Mouse (Mus musculus): ENCODE measurements around the gene Tas2r116. TPM values are rescaled to one million over a fixed set of nuclear protein-coding genes. Genes with fewer than 3 reads are reported as not detected.

Gene Tas2r116
- not detected in 2 replicates for total RNA-seq (2014; fragmentation: Nextera tagmentation)
- 0.16 TPM in 1 of 2 replicates, not detected in the other for total RNA-seq (2017)
- not detected in 2 replicates for polyA plus RNA-seq (2012)

GRCm38 (mm10) chr6:132855138-132855537 lies at the start of gene Tas2r116:
TSS of gene Tas2r116 (plus strand) at chr6:132855438.
- no peak for TF ChIP-seq TAL1 (conservative IDR thresholded peaks at IDR 0.05; ENCODE audit: low read depth, low read length)
- TF ChIP-seq GATA1 (IDR thresholded peaks at IDR 0.05; ENCODE audit: borderline replicate concordance, low read length), result no peak
- no peak for TF ChIP-seq CTCF (IDR thresholded peaks at IDR 0.05; ENCODE audit: low read depth, low read length)
- no peak for TF ChIP-seq POLR2AphosphoS5 (IDR thresholded peaks at IDR 0.05; ENCODE audit: insufficient replicate concordance, low read depth, low read length)
- no peak for TF ChIP-seq GATA2 (IDR thresholded peaks at IDR 0.05; ENCODE audit: borderline replicate concordance, low read depth, low read length)
- Histone ChIP-seq H3K27me3 (ENCODE audit: insufficient read depth, low read length) (no peaks in the 10 kb centered on the region), H3K4me3 (ENCODE audit: low read depth, low read length) (no peak within 1 kb of the TSS), H3K36me3 (replicated peaks) (no peaks in the 10 kb centered on the region), H3K4me1 (ENCODE audit: insufficient read depth, low read depth, low read length) (no peaks in the 10 kb centered on the region), H3K9me3 (replicated peaks) (no peaks in the 10 kb centered on the region; the same call in 1 of the 2 replicates)
- DNase-seq (ENCODE audit: low spot score) (no peak), ATAC-seq (ENCODE audit: extremely low read depth, insufficient number of reproducible peaks, low FRiP score, poor library complexity, severe bottlenecking) (no peak)

GRCm38 (mm10) chr6:132846842-132847241 lies 8.4 kb upstream of the Tas2r116 start, which contains the start of gene Tas2r123:
TSS of gene Tas2r123 (plus strand) at chr6:132847142.
- Histone ChIP-seq H3K36me3 (replicated peaks) (no peaks in the 10 kb centered on the region), H3K4me1 (ENCODE audit: insufficient read depth, low read depth, low read length) (no peaks in the 10 kb centered on the region), H3K27me3 (ENCODE audit: insufficient read depth, low read length) (no peaks in the 10 kb centered on the region), H3K9me3 (replicated peaks) (no peaks in the 10 kb centered on the region), H3K4me3 (ENCODE audit: low read depth, low read length) (no peak within 1 kb of the TSS)
- ATAC-seq (ENCODE audit: extremely low read depth, insufficient number of reproducible peaks, low FRiP score, poor library complexity, severe bottlenecking) (no peak), DNase-seq (ENCODE audit: low spot score) (no peak)
- TF ChIP-seq GATA2 (IDR thresholded peaks at IDR 0.05; ENCODE audit: borderline replicate concordance, low read depth, low read length), result no peak
- no peak for TF ChIP-seq POLR2AphosphoS5 (IDR thresholded peaks at IDR 0.05; ENCODE audit: insufficient replicate concordance, low read depth, low read length)
- no peak for TF ChIP-seq GATA1 (IDR thresholded peaks at IDR 0.05; ENCODE audit: borderline replicate concordance, low read length)
- no peak for TF ChIP-seq TAL1 (conservative IDR thresholded peaks at IDR 0.05; ENCODE audit: low read depth, low read length)
- TF ChIP-seq CTCF (IDR thresholded peaks at IDR 0.05; ENCODE audit: low read depth, low read length), result no peak

GRCm38 (mm10) chr6:132867708-132868107 lies 12.5 kb downstream of the Tas2r116 start, which contains the start of gene Tas2r110:
TSS of gene Tas2r110 (plus strand) at chr6:132868008.
- no peaks in the 10 kb centered on the region for H3K4me1 ChIP-seq (ENCODE audit: insufficient read depth, low read depth, low read length)
- ATAC-seq (ENCODE audit: extremely low read depth, insufficient number of reproducible peaks, low FRiP score, poor library complexity, severe bottlenecking), result no peak
- no peaks in the 10 kb centered on the region for H3K27me3 ChIP-seq (ENCODE audit: insufficient read depth, low read length)
- TF ChIP-seq GATA2 (IDR thresholded peaks at IDR 0.05; ENCODE audit: borderline replicate concordance, low read depth, low read length), result no peak
- TF ChIP-seq GATA1 (IDR thresholded peaks at IDR 0.05; ENCODE audit: borderline replicate concordance, low read length), result no peak
- TF ChIP-seq POLR2AphosphoS5 (IDR thresholded peaks at IDR 0.05; ENCODE audit: insufficient replicate concordance, low read depth, low read length), result no peak
- TF ChIP-seq CTCF (IDR thresholded peaks at IDR 0.05; ENCODE audit: low read depth, low read length), result no peak
- TF ChIP-seq TAL1 (conservative IDR thresholded peaks at IDR 0.05; ENCODE audit: low read depth, low read length), result no peak
- no peak for DNase-seq (ENCODE audit: low spot score)
- H3K36me3 ChIP-seq (replicated peaks), result no peaks in the 10 kb centered on the region
- no peak within 1 kb of the TSS for H3K4me3 ChIP-seq (ENCODE audit: low read depth, low read length)
- no peaks in the 10 kb centered on the region for H3K9me3 ChIP-seq (replicated peaks)

- Histone ChIP-seq H3K27me3 (ENCODE audit: insufficient read depth, low read length) (no peaks in the 10 kb centered on the region), H3K4me1 (ENCODE audit: insufficient read depth, low read depth, low read length) (no peaks in the 10 kb centered on the region), H3K4me3 (ENCODE audit: low read depth, low read length) (no peak within 1 kb of the TSS), H3K9me3 (replicated peaks) (no peaks in the 10 kb centered on the region), H3K36me3 (replicated peaks) (no peaks in the 10 kb centered on the region)
- ATAC-seq (ENCODE audit: extremely low read depth, insufficient number of reproducible peaks, low FRiP score, poor library complexity, severe bottlenecking), result no peak
- DNase-seq (ENCODE audit: low spot score), result no peak
- TF ChIP-seq POLR2AphosphoS5 (IDR thresholded peaks at IDR 0.05; ENCODE audit: insufficient replicate concordance, low read depth, low read length) (no peak), CTCF (IDR thresholded peaks at IDR 0.05; ENCODE audit: low read depth, low read length) (no peak), GATA1 (IDR thresholded peaks at IDR 0.05; ENCODE audit: borderline replicate concordance, low read length) (no peak), TAL1 (conservative IDR thresholded peaks at IDR 0.05; ENCODE audit: low read depth, low read length) (no peak), GATA2 (IDR thresholded peaks at IDR 0.05; ENCODE audit: borderline replicate concordance, low read depth, low read length) (no peak)
Measured at GRCm38 (mm10) chr6:132892711-132893110, 37.5 kb downstream of the Tas2r116 start, which contains the start of gene Tas2r113. TSS of gene Tas2r113 (plus strand) at chr6:132893011.

Other genes with a start within 250 kb of the Tas2r116 start
- not detected in 2 replicates for gene A630073D07Rik, start 203.9 kb upstream of the Tas2r116 start, total RNA-seq (2014; fragmentation: Nextera tagmentation)
- gene A630073D07Rik, start 203.9 kb upstream of the Tas2r116 start, total RNA-seq (2017), result 0.16 TPM in 1 of 2 replicates, not detected in the other
- gene A630073D07Rik, start 203.9 kb upstream of the Tas2r116 start, polyA plus RNA-seq (2012), result not detected in 2 replicates
- gene Tas2r120, start 198.5 kb upstream of the Tas2r116 start, total RNA-seq (2014; fragmentation: Nextera tagmentation), result not detected in 2 replicates
- 0.12 TPM in 1 of 2 replicates, not detected in the other for gene Tas2r120, start 198.5 kb upstream of the Tas2r116 start, total RNA-seq (2017)
- gene Tas2r120, start 198.5 kb upstream of the Tas2r116 start, polyA plus RNA-seq (2012), result not detected in 2 replicates
- not detected in 2 replicates for gene Tas2r121, start 154.4 kb upstream of the Tas2r116 start, total RNA-seq (2014; fragmentation: Nextera tagmentation)
- gene Tas2r121, start 154.4 kb upstream of the Tas2r116 start, total RNA-seq (2017), result not detected in 2 replicates
- gene Tas2r121, start 154.4 kb upstream of the Tas2r116 start, polyA plus RNA-seq (2012), result not detected in 2 replicates
- not detected in 2 replicates for gene Tas2r122, start 143.5 kb upstream of the Tas2r116 start, total RNA-seq (2014; fragmentation: Nextera tagmentation)
- not detected in 2 replicates for gene Tas2r122, start 143.5 kb upstream of the Tas2r116 start, total RNA-seq (2017)
- not detected in 2 replicates for gene Tas2r122, start 143.5 kb upstream of the Tas2r116 start, polyA plus RNA-seq (2012)
- not detected in 2 replicates for gene Tas2r115, start 117.4 kb upstream of the Tas2r116 start, total RNA-seq (2014; fragmentation: Nextera tagmentation)
- not detected in 2 replicates for gene Tas2r115, start 117.4 kb upstream of the Tas2r116 start, total RNA-seq (2017)
- gene Tas2r115, start 117.4 kb upstream of the Tas2r116 start, polyA plus RNA-seq (2012), result not detected in 2 replicates
- gene Tas2r124, start 100.7 kb upstream of the Tas2r116 start, total RNA-seq (2014; fragmentation: Nextera tagmentation), result not detected in 2 replicates
- 0.16 TPM in 1 of 2 replicates, not detected in the other for gene Tas2r124, start 100.7 kb upstream of the Tas2r116 start, total RNA-seq (2017)
- gene Tas2r124, start 100.7 kb upstream of the Tas2r116 start, polyA plus RNA-seq (2012), result not detected in 2 replicates
- gene Tas2r102, start 93.3 kb upstream of the Tas2r116 start, total RNA-seq (2014; fragmentation: Nextera tagmentation), result not detected in 2 replicates
- not detected in 2 replicates for gene Tas2r102, start 93.3 kb upstream of the Tas2r116 start, total RNA-seq (2017)
- not detected in 2 replicates for gene Tas2r102, start 93.3 kb upstream of the Tas2r116 start, polyA plus RNA-seq (2012)
- not detected in 2 replicates for gene Tas2r136, start 77.3 kb upstream of the Tas2r116 start, total RNA-seq (2014; fragmentation: Nextera tagmentation)
- 0.11 TPM in 1 of 2 replicates, not detected in the other for gene Tas2r136, start 77.3 kb upstream of the Tas2r116 start, total RNA-seq (2017)
- not detected in 2 replicates for gene Tas2r136, start 77.3 kb upstream of the Tas2r116 start, polyA plus RNA-seq (2012)
- gene Tas2r117, start 52.6 kb upstream of the Tas2r116 start, total RNA-seq (2014; fragmentation: Nextera tagmentation), result not detected in 2 replicates
- gene Tas2r117, start 52.6 kb upstream of the Tas2r116 start, total RNA-seq (2017), result not detected in 2 replicates
- not detected in 2 replicates for gene Tas2r117, start 52.6 kb upstream of the Tas2r116 start, polyA plus RNA-seq (2012)
- gene Tas2r123, start 8.3 kb upstream of the Tas2r116 start, total RNA-seq (2014; fragmentation: Nextera tagmentation), result not detected in 2 replicates
- 0.16 and 0.23 TPM in 2 replicates for gene Tas2r123, start 8.3 kb upstream of the Tas2r116 start, total RNA-seq (2017)
- not detected in 2 replicates for gene Tas2r123, start 8.3 kb upstream of the Tas2r116 start, polyA plus RNA-seq (2012)
- not detected in 2 replicates for gene Tas2r110, start 12.6 kb downstream of the Tas2r116 start, total RNA-seq (2014; fragmentation: Nextera tagmentation)
- 0.33 TPM in 1 of 2 replicates, not detected in the other for gene Tas2r110, start 12.6 kb downstream of the Tas2r116 start, total RNA-seq (2017)
- not detected in 2 replicates for gene Tas2r110, start 12.6 kb downstream of the Tas2r116 start, polyA plus RNA-seq (2012)
- gene Tas2r113, start 37.6 kb downstream of the Tas2r116 start, total RNA-seq (2014; fragmentation: Nextera tagmentation), result not detected in 2 replicates
- 0.11 TPM in 1 of 2 replicates, not detected in the other for gene Tas2r113, start 37.6 kb downstream of the Tas2r116 start, total RNA-seq (2017)
- gene Tas2r113, start 37.6 kb downstream of the Tas2r116 start, polyA plus RNA-seq (2012), result not detected in 2 replicates
- gene Tas2r125, start 54.2 kb downstream of the Tas2r116 start, total RNA-seq (2014; fragmentation: Nextera tagmentation), result not detected in 2 replicates
- gene Tas2r125, start 54.2 kb downstream of the Tas2r116 start, total RNA-seq (2017), result not detected in 2 replicates
- not detected in 2 replicates for gene Tas2r125, start 54.2 kb downstream of the Tas2r116 start, polyA plus RNA-seq (2012)
- not detected in 2 replicates for gene Tas2r129, start 95.7 kb downstream of the Tas2r116 start, total RNA-seq (2014; fragmentation: Nextera tagmentation)
- gene Tas2r129, start 95.7 kb downstream of the Tas2r116 start, total RNA-seq (2017), result 0.11 TPM in 1 of 2 replicates, not detected in the other
- not detected in 2 replicates for gene Tas2r129, start 95.7 kb downstream of the Tas2r116 start, polyA plus RNA-seq (2012)
- gene Tas2r131, start 102.5 kb downstream of the Tas2r116 start, total RNA-seq (2014; fragmentation: Nextera tagmentation), result not detected in 2 replicates
- gene Tas2r131, start 102.5 kb downstream of the Tas2r116 start, total RNA-seq (2017), result not detected in 2 replicates
- gene Tas2r131, start 102.5 kb downstream of the Tas2r116 start, polyA plus RNA-seq (2012), result not detected in 2 replicates
- not detected in 2 replicates for gene Tas2r109, start 125.5 kb downstream of the Tas2r116 start, total RNA-seq (2014; fragmentation: Nextera tagmentation)
- gene Tas2r109, start 125.5 kb downstream of the Tas2r116 start, total RNA-seq (2017), result 0.11 TPM in 1 of 2 replicates, not detected in the other
- gene Tas2r109, start 125.5 kb downstream of the Tas2r116 start, polyA plus RNA-seq (2012), result not detected in 2 replicates
- gene Tas2r103, start 181.7 kb downstream of the Tas2r116 start, total RNA-seq (2014; fragmentation: Nextera tagmentation), result not detected in 2 replicates
- not detected in 2 replicates for gene Tas2r103, start 181.7 kb downstream of the Tas2r116 start, total RNA-seq (2017)
- gene Tas2r103, start 181.7 kb downstream of the Tas2r116 start, polyA plus RNA-seq (2012), result not detected in 2 replicates
- gene Tas2r140, start 200.4 kb downstream of the Tas2r116 start, total RNA-seq (2014; fragmentation: Nextera tagmentation), result not detected in 2 replicates
- not detected in 2 replicates for gene Tas2r140, start 200.4 kb downstream of the Tas2r116 start, total RNA-seq (2017)
- not detected in 2 replicates for gene Tas2r140, start 200.4 kb downstream of the Tas2r116 start, polyA plus RNA-seq (2012)
- gene Smim10l1, start 249.5 kb downstream of the Tas2r116 start, total RNA-seq (2014; fragmentation: Nextera tagmentation), result 67.6 and 107 TPM in 2 replicates
- gene Smim10l1, start 249.5 kb downstream of the Tas2r116 start, total RNA-seq (2017), result 103 and 133 TPM in 2 replicates
- gene Smim10l1, start 249.5 kb downstream of the Tas2r116 start, polyA plus RNA-seq (2012), result 54.8 and 67.7 TPM in 2 replicates